Mouse (Mus musculus) cerebellum, adult 11 months (tissue): Measurements from ENCODE around the gene Tardbp.
A peak's percentile ranks its signal among the peaks of the same experiment; 100 is the strongest.

Experiments
- DNase-seq: peaks from one replicate; pipeline ENCODE4 v3.0.0; 2022

Tardbp gene

GRCm38 (mm10) chr4:148638302-148638701 lies 11.5 kb upstream of the Tardbp start:
- DNase-seq: no peak

- DNase-seq: no peak
These were observed 8.5 kb upstream of the Tardbp start for GRCm38 (mm10) chr4:148635309-148635708.

GRCm38 (mm10) chr4:148633395-148634061 lies 6.7 kb upstream of the Tardbp start:
- no peak for DNase-seq

DNA sequence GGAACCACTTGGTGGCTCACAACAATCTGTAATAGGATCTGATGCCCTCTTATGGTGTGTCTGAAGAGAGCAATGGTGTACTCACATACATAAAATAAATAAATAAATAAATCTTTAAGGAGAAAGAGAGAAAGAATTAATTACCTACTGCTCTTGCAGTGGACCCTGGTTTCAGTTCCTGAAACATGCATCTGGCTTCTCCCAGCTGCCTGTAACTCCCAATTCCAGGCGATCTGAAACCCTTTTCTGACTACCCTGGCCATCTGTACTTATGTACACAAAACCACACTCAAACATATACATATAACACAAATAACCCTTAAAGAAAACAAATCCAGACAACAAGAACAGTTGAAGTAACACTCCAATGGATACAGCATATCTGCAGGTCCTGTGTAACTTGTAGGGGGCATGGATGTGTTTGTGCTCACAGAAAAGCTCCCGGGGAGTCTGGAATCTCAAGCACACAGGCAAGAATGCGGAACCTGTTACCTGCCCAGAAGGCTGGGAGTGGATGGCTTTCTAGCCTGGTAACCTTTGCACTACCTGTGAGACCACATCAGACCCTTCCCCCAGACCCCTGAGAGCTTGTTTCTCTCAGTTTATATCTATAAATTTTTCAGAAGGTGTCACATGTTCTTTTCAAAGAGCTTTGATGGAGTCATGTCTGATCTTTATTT lies 5.3 kb upstream of the Tardbp start:
- DNase-seq: no peak

GRCm38 (mm10) chr4:148627246-148627645 lies 427 bp upstream of the Tardbp start:
- no peak for DNase-seq

DNA sequence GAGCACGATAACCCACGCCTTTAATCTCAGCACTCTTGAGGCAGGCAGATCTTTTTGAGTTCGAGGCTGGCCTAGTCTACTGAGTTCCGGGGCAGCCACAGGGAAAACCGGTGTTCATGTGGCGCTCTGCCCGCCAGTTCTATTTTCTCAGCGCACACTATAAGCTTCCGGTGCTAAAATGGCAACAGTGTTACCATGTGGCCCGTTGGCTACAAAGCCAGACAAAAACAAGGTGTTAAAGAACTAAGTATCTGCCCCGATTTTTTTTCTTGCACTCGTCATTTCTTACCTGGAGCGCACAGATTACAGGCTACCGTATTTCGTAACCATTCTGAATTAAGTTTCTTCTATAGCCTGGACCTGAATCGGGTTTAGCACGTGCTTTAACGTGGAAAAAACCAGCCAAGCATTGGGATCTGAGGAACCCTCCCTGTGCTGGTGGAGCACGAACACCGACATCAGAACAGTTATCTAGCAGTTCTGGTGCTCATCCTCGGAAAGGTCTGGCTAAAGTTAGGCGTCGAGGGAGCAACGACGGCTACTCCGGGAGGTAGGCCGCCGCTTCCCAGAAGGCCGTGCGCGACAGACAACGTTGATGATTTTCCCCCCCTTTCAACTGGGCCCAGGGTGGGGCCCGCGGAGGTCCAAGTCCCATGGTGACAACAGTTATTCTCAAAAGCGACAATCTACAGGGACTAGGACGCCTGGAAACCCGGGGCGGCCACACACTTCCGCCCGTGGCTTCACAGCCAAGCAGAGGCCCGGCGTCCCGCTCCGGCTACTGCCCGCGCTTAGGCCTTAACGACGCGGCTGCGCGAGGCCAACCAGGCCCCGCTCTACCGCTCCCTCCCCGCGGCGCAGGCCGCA lies 830 bp downstream of the Tardbp start:
- peak; percentile 21 for DNase-seq

- no peak for DNase-seq
These were observed 1.8 kb downstream of the Tardbp start for GRCm38 (mm10) chr4:148625010-148625409.

DNA sequence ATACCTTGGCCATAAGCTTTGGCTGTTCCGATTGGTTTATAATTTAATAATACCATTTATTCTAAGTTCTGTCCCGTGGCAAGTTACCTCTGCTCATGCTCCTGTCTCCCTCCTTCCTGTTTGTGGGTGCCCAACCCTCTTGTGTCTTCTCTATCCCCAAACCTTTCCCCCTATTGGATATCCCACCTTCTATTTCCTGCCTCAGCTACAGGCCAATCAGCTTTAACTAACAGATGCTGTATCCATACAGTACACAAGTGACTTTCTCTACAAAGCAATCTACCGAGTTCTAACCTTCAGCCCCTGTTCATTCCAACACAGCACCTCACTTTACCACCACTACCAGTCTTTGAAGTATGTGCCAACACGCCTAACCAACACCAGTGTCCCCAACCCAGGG lies 3.2 kb downstream of the Tardbp start:
- DNase-seq: no peak

DNA sequence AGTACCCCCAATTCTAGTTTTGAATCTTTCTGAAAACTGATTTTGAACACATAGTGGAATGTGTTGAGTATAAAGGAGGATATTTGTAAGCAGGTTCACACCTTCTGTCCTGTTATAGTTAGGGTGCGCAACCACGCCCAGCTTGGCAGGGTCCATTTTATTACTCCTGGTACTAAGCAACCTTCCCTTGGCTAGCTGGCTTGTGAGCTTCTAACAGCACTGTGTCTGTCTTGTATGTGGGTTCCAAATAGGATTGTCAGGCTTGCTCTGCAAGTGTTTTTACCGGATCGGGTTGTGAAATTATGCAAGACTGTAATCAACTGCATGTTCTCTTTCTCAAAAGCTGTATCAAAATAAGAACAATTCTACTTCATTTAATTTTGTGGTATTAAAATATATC lies 4.3 kb downstream of the Tardbp start:
- no peak for DNase-seq

GRCm38 (mm10) chr4:148620718-148621117 lies 6.1 kb downstream of the Tardbp start:
- no peak for DNase-seq

DNA sequence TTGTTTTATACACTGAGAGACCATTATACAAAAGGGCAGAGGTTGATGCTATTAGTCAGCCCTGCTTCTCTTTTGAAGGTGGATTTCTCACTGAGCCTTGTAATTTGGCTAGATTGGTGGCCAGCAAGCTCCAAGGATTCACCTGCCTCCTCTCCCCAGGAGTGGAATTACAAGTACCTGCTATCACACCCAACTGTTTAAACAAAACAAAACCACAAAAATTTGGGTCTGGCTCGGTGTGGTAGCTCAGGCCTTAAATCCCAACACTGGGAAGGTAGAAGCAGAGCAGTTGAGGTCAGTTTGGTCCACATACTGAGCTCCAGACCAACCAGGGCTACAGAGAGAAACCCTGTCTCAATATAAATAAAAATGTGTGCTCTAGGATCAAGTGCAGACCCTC lies 7.0 kb downstream of the Tardbp start:
- DNase-seq: no peak

DNA sequence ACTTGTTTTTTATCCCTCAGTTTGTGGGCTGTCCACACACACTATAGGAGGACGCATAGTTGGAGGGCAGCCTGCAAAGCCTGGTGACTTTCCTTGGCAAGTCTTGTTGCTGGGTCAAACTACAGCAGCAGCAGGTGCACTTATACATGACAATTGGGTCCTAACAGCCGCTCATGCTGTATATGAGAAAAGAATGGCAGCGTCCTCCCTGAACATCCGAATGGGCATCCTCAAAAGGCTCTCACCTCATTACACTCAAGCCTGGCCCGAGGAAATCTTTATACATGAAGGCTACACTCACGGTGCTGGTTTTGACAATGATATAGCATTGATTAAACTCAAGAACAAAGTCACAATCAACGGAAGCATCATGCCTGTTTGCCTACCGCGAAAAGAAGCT lies 13.1 kb downstream of the Tardbp start:
- no peak for DNase-seq

- no peak for DNase-seq
These were observed 14.3 kb downstream of the Tardbp start for GRCm38 (mm10) chr4:148612557-148612956.

GRCm38 (mm10) chr4:148610631-148611364 lies 16.0 kb downstream of the Tardbp start:
- no peak for DNase-seq

- DNase-seq: no peak
These were observed 17.0 kb downstream of the Tardbp start for GRCm38 (mm10) chr4:148609805-148610204.

- peak; percentile 57 for DNase-seq
These were observed 19.1 kb downstream of the Tardbp start for GRCm38 (mm10) chr4:148607758-148608157.

- DNase-seq: peak; percentile 47
These were observed 22.2 kb downstream of the Tardbp start for GRCm38 (mm10) chr4:148604541-148605165.

GRCm38 (mm10) chr4:148604141-148604540 lies 22.7 kb downstream of the Tardbp start:
- DNase-seq: no peak

- no peak for DNase-seq
These were observed 23.3 kb downstream of the Tardbp start for GRCm38 (mm10) chr4:148603376-148604139.

- DNase-seq: no peak
These were observed 24.3 kb downstream of the Tardbp start, which contains the start of gene Masp2 for GRCm38 (mm10) chr4:148602357-148603120. TSS of gene Masp2 (plus strand) at chr4:148602554.

- no peak for DNase-seq
These were observed 24.9 kb downstream of the Tardbp start for GRCm38 (mm10) chr4:148601871-148602270.
